ENCODE assay signal across 16 mouse cellular contexts in the genomic region with DNA sequence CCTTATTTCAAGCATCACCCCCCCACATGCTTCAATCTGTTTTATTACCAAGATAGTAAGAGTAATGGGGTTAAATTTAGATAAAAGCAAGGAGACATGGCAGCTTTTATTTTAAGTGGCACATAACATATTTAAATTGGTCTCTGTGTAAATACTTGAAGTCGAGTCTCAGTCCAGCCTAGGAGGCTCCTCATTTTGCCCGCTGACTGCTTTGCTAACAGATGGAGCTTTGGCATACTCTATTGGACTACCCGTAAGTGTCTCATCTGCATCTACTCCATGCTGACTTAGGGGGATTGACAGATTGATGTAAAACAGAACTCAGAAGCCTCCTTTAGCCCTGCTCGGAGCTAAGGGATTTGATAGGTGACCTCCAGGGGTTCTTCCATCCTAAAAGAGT. TPM values are rescaled to one million over a fixed set of nuclear protein-coding genes. Genes with fewer than 3 reads are reported as not detected.
"Had no signal": no experiment of that assay in that cellular context is flagged by ENCODE, and none has a peak within 500 bp of the region (broad histone marks: within the 10 kb centered on the region; RNA-seq: fewer than 3 reads in every experiment).

No protein-coding gene starts in this region.

- ATAC-seq: midbrain, embryonic 13.5 days; midbrain, embryonic 15.5 days had no signal

- DNase-seq: lung, adult 18-20 months; lung, embryonic 14.5 days; lung, postnatal 10 days; lung, postnatal 4 days; right cerebral cortex, postnatal 14 days; thymus, adult 2 months; thymus, postnatal 25 days; thymus, postnatal 4 days had no signal

RNA-seq across cellular contexts. Expression of gene 9630041A04Rik, which starts 17.7 kb away (rescaled TPM):
- polyA plus RNA-seq: liver, embryonic 16.5 days; lung, embryonic 16.5 days; spleen, adult 2 months; stomach, embryonic 15.5 days; stomach, postnatal 0 days; testis, adult 2 months; thymus, adult 2 months had no signal
